Mouse (Mus musculus) MEL (cell line): ENCODE results near the gene Slc25a23. TPM values are rescaled to one million over a fixed set of nuclear protein-coding genes. Genes with fewer than 3 reads are reported as not detected.
"Not testable (repeated sequence)": the region's sequence is repeated elsewhere in the genome, so short reads cannot be mapped to it uniquely, and the experiment has no call there.

Experiments used
- DNase-seq: peaks from one replicate; pipeline ENCODE4 v3.0.0; 2011; ENCODE audit warnings: low read depth, low spot score
- H3K27ac ChIP-seq: 2 replicates; pipeline ENCODE4 v1.5.1; 2012; ENCODE audit warnings: low read depth, mild to moderate bottlenecking, control low read depth, low read length, moderate library complexity; ENCODE audit not compliant: control insufficient read depth
- H3K27me3 ChIP-seq, 2 experiments: fragments of 150-350 bp in 1 of 2; sonication (generic) in 1 of 2; 2 replicates each; pipeline ENCODE4 v1.6.1; 2012; ENCODE audit warnings: low read length in 2 of 2, mild to moderate bottlenecking in 2 of 2, improper control_type of control experiment in 1 of 2, moderate library complexity in 1 of 2; ENCODE audit not compliant: insufficient read depth in 2 of 2, control insufficient read depth in 1 of 2
- H3K36me3 ChIP-seq, 2 experiments: 2 replicates each; pipeline ENCODE4 v1.6.1; 2012 to 2014; ENCODE audit warnings: low read length in 2 of 2, improper control_type of control experiment in 1 of 2, inconsistent platforms in 1 of 2, mild to moderate bottlenecking in 1 of 2; ENCODE audit not compliant: insufficient read depth in 2 of 2, control insufficient read depth in 1 of 2
- H3K4me1 ChIP-seq, 2 experiments: fragments of 150-350 bp in 1 of 2; sonication (generic) in 1 of 2; 2 replicates each; pipeline ENCODE4 v1.6.1; 2012; ENCODE audit warnings: low read length in 2 of 2, improper control_type of control experiment in 1 of 2, mild to moderate bottlenecking in 1 of 2; ENCODE audit not compliant: insufficient read depth in 2 of 2, control insufficient read depth in 1 of 2
- H3K4me3 ChIP-seq, 2 experiments: fragments of 150-350 bp in 1 of 2; sonication (generic) in 1 of 2; 2 replicates each; pipeline ENCODE4 v1.5.1; 2012; ENCODE audit warnings: low read depth in 2 of 2, low read length in 2 of 2, mild to moderate bottlenecking in 2 of 2, moderate library complexity in 2 of 2, control low read depth in 1 of 2, improper control_type of control experiment in 1 of 2; ENCODE audit not compliant: control insufficient read depth in 1 of 2, insufficient read depth in 1 of 2
- H3K79me2 ChIP-seq: 2 replicates; pipeline ENCODE4 v1.6.1; 2012; ENCODE audit warnings: mild to moderate bottlenecking, low read length, moderate library complexity; ENCODE audit not compliant: control insufficient read depth, poor library complexity, insufficient read depth
- H3K9ac ChIP-seq: 2 replicates; pipeline ENCODE4 v1.6.1; 2012; ENCODE audit warnings: low read depth, mild to moderate bottlenecking, control low read depth, low read length, moderate library complexity; ENCODE audit not compliant: control insufficient read depth, poor library complexity, severe bottlenecking
- H3K9me3 ChIP-seq: fragments of 150-350 bp; sonication (generic); replicated peaks from 2 replicates; pipeline ENCODE4 v1.6.1; 2012; ENCODE audit warnings: mild to moderate bottlenecking, low read length, improper control_type of control experiment, moderate library complexity; ENCODE audit not compliant: insufficient read depth
- BHLHE40 ChIP-seq: IDR thresholded peaks from 2 replicates; pipeline ENCODE4 v1.6.1; 2012; ENCODE audit warnings: low read depth, mild to moderate bottlenecking, inconsistent platforms, low read length, improper control_type of control experiment, borderline replicate concordance
- CHD2 ChIP-seq: IDR thresholded peaks from 2 replicates; pipeline ENCODE4 v1.6.1; 2011; ENCODE audit warnings: low read length, improper control_type of control experiment
- CTCF ChIP-seq, 3 experiments: IDR thresholded peaks in 2 of 3; conservative IDR thresholded peaks in 1 of 3; 2 replicates each; pipeline ENCODE4 v1.5.1; 2011 to 2012; ENCODE audit warnings: low read length in 3 of 3, low read depth in 2 of 3, mild to moderate bottlenecking in 2 of 3, improper control_type of control experiment in 1 of 3, inconsistent platforms in 1 of 3, mixed read lengths in 1 of 3, moderate library complexity in 1 of 3; ENCODE audit not compliant: control insufficient read depth in 1 of 3, insufficient read depth in 1 of 3, poor library complexity in 1 of 3, severe bottlenecking in 1 of 3
- E2F4 ChIP-seq: IDR thresholded peaks from 2 replicates; pipeline ENCODE4 v1.6.1; 2011; ENCODE audit warnings: low read depth, low read length, improper control_type of control experiment, borderline replicate concordance
- GABPA ChIP-seq: IDR thresholded peaks from 2 replicates; pipeline ENCODE4 v1.6.1; 2012; ENCODE audit warnings: low read depth, mild to moderate bottlenecking, inconsistent platforms, low read length, improper control_type of control experiment, moderate library complexity
- GATA1 ChIP-seq: IDR thresholded peaks from 2 replicates; pipeline ENCODE4 v1.6.1; 2011; ENCODE audit warnings: low read depth, low read length, improper control_type of control experiment
- HCFC1 ChIP-seq: IDR thresholded peaks from 2 replicates; pipeline ENCODE4 v1.6.1; 2012; ENCODE audit warnings: low read depth, mild to moderate bottlenecking, inconsistent platforms, low read length, improper control_type of control experiment, moderate library complexity
- JUND ChIP-seq: IDR thresholded peaks from 2 replicates; pipeline ENCODE4 v1.6.1; 2011; ENCODE audit warnings: low read depth, mild to moderate bottlenecking, improper control_type of control experiment, low read length
- MAZ ChIP-seq: IDR thresholded peaks from 2 replicates; pipeline ENCODE4 v1.6.1; 2012; ENCODE audit warnings: low read depth, mild to moderate bottlenecking, inconsistent platforms, low read length, improper control_type of control experiment
- MYB ChIP-seq: IDR thresholded peaks from 2 replicates; pipeline ENCODE4 v1.6.1; 2011; ENCODE audit warnings: mild to moderate bottlenecking, low read depth, low read length, improper control_type of control experiment
- MYC ChIP-seq: IDR thresholded peaks from 2 replicates; pipeline ENCODE4 v1.6.1; 2011; ENCODE audit warnings: low read depth, mild to moderate bottlenecking, low read length, improper control_type of control experiment, moderate library complexity
- NRF1 ChIP-seq: IDR thresholded peaks from 2 replicates; pipeline ENCODE4 v1.6.1; 2014; ENCODE audit warnings: low read depth, mild to moderate bottlenecking, inconsistent platforms, low read length, improper control_type of control experiment, moderate library complexity; ENCODE audit not compliant: poor library complexity, insufficient read depth, severe bottlenecking
- POLR2A ChIP-seq, 2 experiments: IDR thresholded peaks; 2 replicates each; pipeline ENCODE4 v1.6.1; 2011 to 2012; ENCODE audit warnings: low read length in 2 of 2, mild to moderate bottlenecking in 2 of 2, control low read depth in 1 of 2, improper control_type of control experiment in 1 of 2, low read depth in 1 of 2, moderate library complexity in 1 of 2; ENCODE audit not compliant: control insufficient read depth in 1 of 2, insufficient read depth in 1 of 2, poor library complexity in 1 of 2
- POLR2AphosphoS5 ChIP-seq: IDR thresholded peaks from 2 replicates; pipeline ENCODE4 v1.6.1; 2012; ENCODE audit warnings: low read depth, borderline replicate concordance, mild to moderate bottlenecking, inconsistent platforms, low read length, moderate library complexity, mixed read lengths
- RAD21 ChIP-seq: IDR thresholded peaks from 2 replicates; pipeline ENCODE4 v1.6.1; 2011; ENCODE audit warnings: mild to moderate bottlenecking, low read depth, low read length, improper control_type of control experiment
- SIN3A ChIP-seq: IDR thresholded peaks from 2 replicates; pipeline ENCODE4 v1.6.1; 2012; ENCODE audit warnings: low read length, improper control_type of control experiment, inconsistent platforms
- SMC3 ChIP-seq: IDR thresholded peaks from 2 replicates; pipeline ENCODE4 v1.6.1; 2011; ENCODE audit warnings: low read depth, low read length, improper control_type of control experiment
- TBP ChIP-seq: IDR thresholded peaks from 2 replicates; pipeline ENCODE4 v1.8.0; 2011; ENCODE audit warnings: low read depth, low read length, improper control_type of control experiment
- USF1 ChIP-seq: IDR thresholded peaks from 2 replicates; pipeline ENCODE4 v1.6.1; 2014; ENCODE audit warnings: low read depth, mild to moderate bottlenecking, inconsistent platforms, low read length, improper control_type of control experiment, moderate library complexity
- ZC3H11A ChIP-seq: IDR thresholded peaks from 2 replicates; pipeline ENCODE4 v1.6.1; 2012; ENCODE audit warnings: low read depth, mild to moderate bottlenecking, inconsistent platforms, low read length, improper control_type of control experiment
- ZKSCAN1 ChIP-seq: IDR thresholded peaks from 2 replicates; pipeline ENCODE4 v1.6.1; 2012; ENCODE audit warnings: low read depth, mild to moderate bottlenecking, inconsistent platforms, low read length, improper control_type of control experiment, moderate library complexity
- ZNF384 ChIP-seq: IDR thresholded peaks from 2 replicates; pipeline ENCODE4 v1.6.1; 2012; ENCODE audit warnings: low read depth, mild to moderate bottlenecking, inconsistent platforms, low read length, improper control_type of control experiment
- polyA plus RNA-seq, 2 experiments: library from polyadenylated mRNA; stranded (reverse) in 1 of 2; unstranded in 1 of 2; fragments of >175 nt in 1 of 2; fragments of >200 nt in 1 of 2; gene quantifications; 2 replicates each; pipeline versions ENCODE4 v1.2.1 to v1.2.4; 2012; ENCODE audit warnings: low replicate concordance in 2 of 2, low read depth in 1 of 2; ENCODE audit not compliant: insufficient read length in 2 of 2, insufficient read depth in 1 of 2, missing spikeins in 1 of 2
- total RNA-seq: library from RNA; depleted of rRNA; stranded (reverse); fragments of 300-350 nt; gene quantifications from 2 replicates; pipeline ENCODE4 v1.2.3, GENCODE M21; 2012

The Slc25a23 gene
- total and polyA plus RNA-seq, 3 experiments, result 4.9 to 60.8 TPM; not detected in 1

DNA sequence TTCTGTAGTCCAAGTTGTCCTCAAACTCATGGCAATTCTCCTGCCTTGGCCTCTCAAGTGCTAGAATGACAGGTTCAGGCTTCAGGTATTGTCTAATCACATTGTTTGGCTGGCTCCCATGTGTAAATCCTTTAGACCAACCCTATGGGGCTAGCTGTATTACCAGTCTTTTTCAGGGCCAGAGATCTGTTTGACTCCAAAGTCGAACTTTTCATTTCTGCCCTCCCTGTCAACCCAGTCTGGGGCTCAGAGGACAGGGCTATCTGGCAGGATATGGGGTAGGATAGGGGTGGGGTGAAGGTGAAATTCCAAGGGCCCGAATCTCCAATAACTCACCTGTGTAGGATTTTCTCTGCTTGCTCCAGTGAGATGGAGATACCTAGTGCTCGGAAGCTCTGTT is 3.4 kb downstream of the Slc25a23 start:
- no peak for DNase-seq
- peaks cover 3 to 4% of the 10 kb centered on the region in 2 experiments; a peak in 2 of 4 replicates for H3K36me3 ChIP-seq
- no peak overlapping the region for H3K27ac ChIP-seq
- TF ChIP-seq BHLHE40 (no peak), ZKSCAN1 (no peak), SIN3A (no peak), GABPA (no peak), JUND (no peak), HCFC1 (no peak), E2F4 (no peak), CHD2 (no peak), POLR2AphosphoS5 (no peak)
- no peaks in the 10 kb centered on the region for H3K27me3 ChIP-seq
- no peaks in the 10 kb centered on the region for H3K9me3 ChIP-seq
- H3K4me3 ChIP-seq, result no peak overlapping the region
- H3K9ac ChIP-seq, result no peak overlapping the region
- H3K4me1 ChIP-seq, result peaks cover 0 to 12% of the 10 kb centered on the region in 2 experiments; a peak in 3 of 4 replicates
- peaks cover 6% of the 10 kb centered on the region for H3K79me2 ChIP-seq

DNA sequence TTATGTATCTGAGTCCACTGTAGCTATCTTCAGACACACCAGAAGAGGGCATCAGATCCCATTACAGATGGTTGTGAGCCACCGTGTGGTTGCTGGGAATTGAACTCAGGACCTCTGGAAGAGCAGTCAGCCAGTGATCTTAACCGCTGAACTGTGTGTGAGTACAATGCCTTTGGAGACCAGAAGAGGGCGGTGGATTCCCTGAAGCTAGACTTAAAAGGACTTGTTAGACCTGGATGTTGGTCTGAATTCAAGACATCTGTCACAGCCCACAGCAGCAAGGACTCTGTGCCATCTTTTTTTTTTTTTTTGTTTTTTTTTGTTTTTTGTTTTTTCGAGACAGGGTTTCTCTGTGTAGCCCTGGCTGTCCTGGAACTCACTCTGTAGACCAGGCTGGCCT is 8.0 kb downstream of the Slc25a23 start:
- H3K27ac ChIP-seq, H3K4me3 ChIP-seq, H3K27me3 ChIP-seq, H3K79me2 ChIP-seq, H3K9ac ChIP-seq, H3K36me3 ChIP-seq, H3K9me3 ChIP-seq, H3K4me1 ChIP-seq: not testable (repeated sequence)
- DNase-seq, result peak; percentile 80
- peak; percentile 30; the same call in 1 of the 2 replicates for TF ChIP-seq SIN3A
- peak; percentile 50; the same call in 1 of the 2 replicates for TF ChIP-seq ZNF384
- peak; percentile 38 to 66 (median 44); a peak in 5 of 6 replicates for TF ChIP-seq CTCF (IDR thresholded peaks at IDR 0.05 in 2 of 3, conservative IDR thresholded peaks at IDR 0.05 in 1 of 3; ENCODE audit: control insufficient read depth in 1 of 3, insufficient read depth in 1 of 3, low read depth in 2 of 3, low read length in 3 of 3, poor library complexity in 1 of 3, severe bottlenecking in 1 of 3)
- TF ChIP-seq ZC3H11A, result peak; percentile 61
- TF ChIP-seq SMC3, result peak; percentile 68
- peak; percentile 57 for TF ChIP-seq RAD21

DNA sequence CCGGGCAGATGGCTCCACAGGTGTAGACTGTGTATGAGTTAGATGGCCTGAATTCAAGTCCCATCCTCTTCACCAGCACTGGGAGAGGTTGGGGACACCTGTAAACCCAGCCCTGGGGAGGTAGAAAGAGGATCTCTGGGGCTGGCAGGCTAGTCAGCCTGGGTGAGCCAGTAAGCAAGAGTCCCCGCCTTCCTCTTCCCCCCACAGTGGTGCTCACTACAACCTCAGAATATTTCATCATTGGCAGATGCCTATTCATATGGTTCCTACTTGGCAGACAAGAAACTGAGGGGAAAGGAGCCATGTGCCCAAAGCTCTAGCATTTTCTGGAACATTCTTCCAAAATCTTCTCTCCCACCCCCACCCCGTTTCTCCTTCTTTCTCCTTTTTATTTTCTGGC is 10.8 kb downstream of the Slc25a23 start:
- Histone ChIP-seq H3K79me2 (no peaks in the 10 kb centered on the region), H3K36me3 (peaks cover 0 to 3% of the 10 kb centered on the region in 2 experiments; a peak in 1 of 4 replicates), H3K9me3 (no peaks in the 10 kb centered on the region), H3K4me1 (no peaks in the 10 kb centered on the region), H3K4me3 (no peak overlapping the region), H3K27me3 (no peaks in the 10 kb centered on the region), H3K9ac (no peak overlapping the region), H3K27ac (no peak overlapping the region)
- no peak for TF ChIP-seq NRF1
- no peak for TF ChIP-seq SMC3
- TF ChIP-seq GABPA, result no peak
- TF ChIP-seq HCFC1, result no peak
- no peak for TF ChIP-seq E2F4
- TF ChIP-seq ZKSCAN1, result no peak
- TF ChIP-seq MAZ, result no peak
- TF ChIP-seq MYC, result no peak
- TF ChIP-seq SIN3A, result no peak
- no peak for TF ChIP-seq TBP
- TF ChIP-seq GATA1, result no peak
- no peak for TF ChIP-seq USF1
- TF ChIP-seq POLR2A (IDR thresholded peaks at IDR 0.05; ENCODE audit: control insufficient read depth in 1 of 2, insufficient read depth in 1 of 2, low read depth in 1 of 2, low read length in 2 of 2, poor library complexity in 1 of 2), result no peak
- no peak for TF ChIP-seq MYB
- TF ChIP-seq POLR2AphosphoS5, result no peak
- DNase-seq, result no peak
